Mouse (Mus musculus): ENCODE results near the gene Ldb3. TPM values are rescaled to one million over a fixed set of nuclear protein-coding genes. Genes with fewer than 3 reads are reported as not detected.
A peak's percentile ranks its signal among the peaks of the same experiment; 100 is the strongest.

The Ldb3 gene
- polyA plus RNA-seq, 1 experiment from 2014 or later, result 2.0 TPM

DNA sequence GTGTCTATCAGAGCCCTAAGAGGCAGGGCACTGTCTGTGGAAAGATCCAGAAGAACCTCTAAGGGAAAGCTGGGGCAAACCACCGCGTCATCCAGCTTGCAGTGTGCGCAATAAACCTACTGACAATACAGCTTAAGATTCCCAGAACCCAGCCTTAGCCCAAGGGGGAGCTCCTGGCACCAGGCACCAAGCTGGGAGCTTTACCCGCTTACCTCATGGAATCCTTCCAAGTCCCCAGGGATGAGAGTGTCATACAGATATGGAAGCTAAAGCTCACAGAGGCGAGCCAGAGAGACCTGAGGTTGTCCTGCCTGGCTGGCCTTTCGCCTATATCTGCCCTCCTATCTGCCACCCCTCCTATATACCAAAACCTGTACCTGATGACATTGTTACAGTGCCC, 44.9 kb downstream of the Ldb3 start:
- H3K27ac ChIP-seq (ENCODE audit: low read depth), result peak overlapping the region; percentile 40; the same call in 1 of the 2 replicates
- no peak for DNase-seq (ENCODE audit: low spot score)
- WGBS, result 79% methylated on average over 6 of the region's 6 CpGs

DNA sequence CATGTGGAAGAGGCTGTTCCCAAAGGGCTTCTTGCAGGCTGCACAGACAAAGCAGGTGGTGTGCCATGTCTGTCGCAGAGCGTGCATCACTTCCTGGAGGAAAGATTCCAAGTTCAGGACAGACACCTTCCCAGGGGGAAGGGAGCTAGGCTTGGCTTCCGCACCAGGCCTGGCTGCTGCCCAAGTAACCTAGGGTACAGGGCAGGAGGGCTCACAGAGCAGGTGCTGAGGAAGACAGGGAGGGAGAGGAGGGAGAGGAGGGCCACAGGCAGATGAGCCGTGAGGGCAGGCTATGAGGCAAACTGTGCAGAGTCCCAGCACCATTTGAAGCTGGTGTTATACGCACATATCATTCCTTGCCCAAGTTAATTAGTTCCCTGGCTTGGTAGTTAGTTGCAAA, 46.6 kb downstream of the Ldb3 start:
- peaks cover 22% of the 10 kb centered on the region for H3K4me1 ChIP-seq (replicated peaks; ENCODE audit: control insufficient read depth, insufficient read depth, low read length)
- no peak overlapping the region for H3K4me2 ChIP-seq (ENCODE audit: low read length)
- no peaks in the 10 kb centered on the region for H3K9me3 ChIP-seq (ENCODE audit: control insufficient read depth, low read length)
- peak overlapping the region; percentile 88; the same call in 1 of the 2 replicates for H3K27ac ChIP-seq (ENCODE audit: low read depth)
- no peak overlapping the region for H3K4me3 ChIP-seq (ENCODE audit: low read depth, low read length)
- ATAC-seq (replicated peaks; ENCODE audit: low FRiP score, low TSS enrichment, low read depth) (no peak), DNase-seq (ENCODE audit: low spot score) (no peak)
- H3K27me3 ChIP-seq (replicated peaks; ENCODE audit: control insufficient read depth, insufficient read depth, low read length), result no peaks in the 10 kb centered on the region
- 74% methylated on average over 5 of the region's 5 CpGs for WGBS
- H3K9ac ChIP-seq (ENCODE audit: low read length), result no peak overlapping the region
- no peaks in the 10 kb centered on the region for H3K36me3 ChIP-seq (ENCODE audit: control insufficient read depth, insufficient read depth, low read length)

More for the DNA sequence above, 44.9 kb downstream of the Ldb3 start:
- H3K4me1 ChIP-seq (replicated peaks; ENCODE audit: control insufficient read depth, insufficient read depth, low read length), result peaks cover 27% of the 10 kb centered on the region
- no peak overlapping the region for H3K4me3 ChIP-seq (ENCODE audit: low read depth, low read length)
- no peak overlapping the region for H3K4me2 ChIP-seq (ENCODE audit: low read length)
- no peak overlapping the region for H3K9ac ChIP-seq (ENCODE audit: low read length)
- H3K9me3 ChIP-seq (ENCODE audit: control insufficient read depth, low read length), result no peaks in the 10 kb centered on the region
- no peaks in the 10 kb centered on the region for H3K36me3 ChIP-seq (ENCODE audit: control insufficient read depth, insufficient read depth, low read length)
- no peaks in the 10 kb centered on the region for H3K27me3 ChIP-seq (replicated peaks; ENCODE audit: control insufficient read depth, insufficient read depth, low read length)
- no peak for ATAC-seq (replicated peaks; ENCODE audit: low FRiP score, low TSS enrichment, low read depth)

- Histone ChIP-seq H3K4me3 (ENCODE audit: low read depth, low read length) (no peak overlapping the region), H3K4me1 (replicated peaks; ENCODE audit: control insufficient read depth, insufficient read depth, low read length) (peaks cover 22% of the 10 kb centered on the region), H3K9ac (ENCODE audit: low read length) (no peak overlapping the region), H3K27me3 (replicated peaks; ENCODE audit: control insufficient read depth, insufficient read depth, low read length) (no peaks in the 10 kb centered on the region), H3K9me3 (ENCODE audit: control insufficient read depth, low read length) (no peaks in the 10 kb centered on the region), H3K27ac (ENCODE audit: low read depth) (peak overlapping the region; percentile 88), H3K4me2 (ENCODE audit: low read length) (peak overlapping the region; percentile 31), H3K36me3 (ENCODE audit: control insufficient read depth, insufficient read depth, low read length) (no peaks in the 10 kb centered on the region)
- ATAC-seq (replicated peaks; ENCODE audit: low FRiP score, low TSS enrichment, low read depth), result peak; percentile 78
- 17% methylated on average over 16 of the region's 17 CpGs for WGBS
- peak; percentile 78 for DNase-seq (ENCODE audit: low spot score)
Measured at GRCm38 (mm10) chr14:34540685-34541162, 47.8 kb downstream of the Ldb3 start.

- Histone ChIP-seq H3K9me3 (ENCODE audit: control insufficient read depth, low read length) (no peaks in the 10 kb centered on the region), H3K4me2 (ENCODE audit: low read length) (no peak overlapping the region), H3K9ac (ENCODE audit: low read length) (no peak overlapping the region), H3K36me3 (ENCODE audit: control insufficient read depth, insufficient read depth, low read length) (no peaks in the 10 kb centered on the region), H3K27me3 (replicated peaks; ENCODE audit: control insufficient read depth, insufficient read depth, low read length) (no peaks in the 10 kb centered on the region), H3K4me3 (ENCODE audit: low read depth, low read length) (no peak overlapping the region), H3K27ac (ENCODE audit: low read depth) (no peak overlapping the region), H3K4me1 (replicated peaks; ENCODE audit: control insufficient read depth, insufficient read depth, low read length) (0 out of 2 replicates have a peak, but pooled peaks cover 2% of the 10 kb centered on the region)
- ATAC-seq (replicated peaks; ENCODE audit: low FRiP score, low TSS enrichment, low read depth) (no peak; the same call in 1 of the 2 replicates), DNase-seq (ENCODE audit: low spot score) (no peak)
- 48% methylated on average over 4 of the region's 4 CpGs for WGBS
Measured at GRCm38 (mm10) chr14:34535883-34536282, 52.6 kb downstream of the Ldb3 start.

DNA sequence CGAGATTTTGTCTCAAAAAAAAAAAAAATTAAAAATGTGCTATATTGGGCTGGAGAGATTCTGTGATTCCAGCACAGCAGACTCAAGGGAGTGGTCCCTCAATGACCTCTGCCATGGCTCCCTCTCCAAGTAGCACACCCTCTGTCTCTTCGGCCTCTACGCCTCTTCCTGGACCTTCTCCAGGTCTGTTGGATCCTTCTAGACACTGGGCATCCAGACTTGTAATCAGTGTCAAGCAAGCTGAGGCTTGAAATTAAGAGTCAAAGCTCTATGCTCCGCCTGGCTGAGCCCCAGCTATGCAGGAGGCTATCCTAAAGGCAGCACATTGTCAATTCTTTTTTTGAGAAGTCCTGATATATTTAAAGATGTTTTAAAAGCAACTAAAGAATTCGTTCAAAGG, 54.9 kb downstream of the Ldb3 start:
- ATAC-seq (replicated peaks; ENCODE audit: low FRiP score, low TSS enrichment, low read depth), result no peak
- Histone ChIP-seq H3K27me3 (replicated peaks; ENCODE audit: control insufficient read depth, insufficient read depth, low read length) (no peaks in the 10 kb centered on the region), H3K4me2 (ENCODE audit: low read length) (no peak overlapping the region), H3K4me1 (replicated peaks; ENCODE audit: control insufficient read depth, insufficient read depth, low read length) (no peaks in the 10 kb centered on the region), H3K27ac (ENCODE audit: low read depth) (no peak overlapping the region), H3K36me3 (ENCODE audit: control insufficient read depth, insufficient read depth, low read length) (no peaks in the 10 kb centered on the region), H3K9me3 (ENCODE audit: control insufficient read depth, low read length) (peaks cover 9% of the 10 kb centered on the region), H3K9ac (ENCODE audit: low read length) (no peak overlapping the region), H3K4me3 (ENCODE audit: low read depth, low read length) (no peak overlapping the region)
- no peak for DNase-seq (ENCODE audit: low spot score)
- WGBS, result 90% methylated on average over 5 of the region's 5 CpGs

DNA sequence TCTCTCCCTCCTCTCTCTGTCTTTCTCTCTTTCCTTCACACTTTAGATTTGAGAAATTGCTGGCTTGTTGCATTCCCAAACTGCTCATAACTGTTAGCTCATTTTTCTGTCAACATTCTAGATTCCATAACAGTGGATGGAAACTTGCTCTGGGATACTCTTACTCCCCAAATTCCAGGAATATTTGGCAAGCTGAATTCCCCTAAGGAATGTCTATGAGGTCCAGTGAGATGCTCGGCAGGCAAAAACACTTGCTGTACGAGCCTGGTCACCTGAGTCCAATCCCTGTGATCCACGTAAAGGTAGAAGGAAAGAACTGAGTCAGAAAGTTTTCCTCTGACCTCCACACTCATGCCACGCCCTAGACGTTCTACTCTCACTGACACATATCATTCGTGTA, 55.9 kb downstream of the Ldb3 start:
- Histone ChIP-seq H3K4me1 (replicated peaks; ENCODE audit: control insufficient read depth, insufficient read depth, low read length) (no peaks in the 10 kb centered on the region), H3K36me3 (ENCODE audit: control insufficient read depth, insufficient read depth, low read length) (no peaks in the 10 kb centered on the region), H3K9ac (ENCODE audit: low read length) (no peak overlapping the region), H3K9me3 (ENCODE audit: control insufficient read depth, low read length) (peaks cover 9% of the 10 kb centered on the region), H3K27me3 (replicated peaks; ENCODE audit: control insufficient read depth, insufficient read depth, low read length) (no peaks in the 10 kb centered on the region), H3K27ac (ENCODE audit: low read depth) (no peak overlapping the region), H3K4me2 (ENCODE audit: low read length) (no peak overlapping the region), H3K4me3 (ENCODE audit: low read depth, low read length) (no peak overlapping the region)
- DNase-seq (ENCODE audit: low spot score) (no peak), ATAC-seq (replicated peaks; ENCODE audit: low FRiP score, low TSS enrichment, low read depth) (0 out of 2 replicates have a peak, but pooled peaks have one; percentile 32)
- WGBS, result 68% methylated on average over 6 of the region's 6 CpGs

GRCm38 (mm10) chr14:34528804-34529203, 59.7 kb downstream of the Ldb3 start:
- peaks cover 9% of the 10 kb centered on the region for H3K9me3 ChIP-seq (ENCODE audit: control insufficient read depth, low read length)
- DNase-seq (ENCODE audit: low spot score) (no peak), ATAC-seq (replicated peaks; ENCODE audit: low FRiP score, low TSS enrichment, low read depth) (no peak)
- H3K4me3 ChIP-seq (ENCODE audit: low read depth, low read length), result no peak overlapping the region
- no peaks in the 10 kb centered on the region for H3K36me3 ChIP-seq (ENCODE audit: control insufficient read depth, insufficient read depth, low read length)
- WGBS, result 67% methylated on average over 8 of the region's 8 CpGs
- H3K4me1 ChIP-seq (replicated peaks; ENCODE audit: control insufficient read depth, insufficient read depth, low read length), result no peaks in the 10 kb centered on the region
- no peak overlapping the region for H3K4me2 ChIP-seq (ENCODE audit: low read length)
- peak overlapping the region; percentile 39 for H3K27ac ChIP-seq (ENCODE audit: low read depth)
- H3K9ac ChIP-seq (ENCODE audit: low read length), result no peak overlapping the region
- H3K27me3 ChIP-seq (replicated peaks; ENCODE audit: control insufficient read depth, insufficient read depth, low read length), result no peaks in the 10 kb centered on the region

DNA sequence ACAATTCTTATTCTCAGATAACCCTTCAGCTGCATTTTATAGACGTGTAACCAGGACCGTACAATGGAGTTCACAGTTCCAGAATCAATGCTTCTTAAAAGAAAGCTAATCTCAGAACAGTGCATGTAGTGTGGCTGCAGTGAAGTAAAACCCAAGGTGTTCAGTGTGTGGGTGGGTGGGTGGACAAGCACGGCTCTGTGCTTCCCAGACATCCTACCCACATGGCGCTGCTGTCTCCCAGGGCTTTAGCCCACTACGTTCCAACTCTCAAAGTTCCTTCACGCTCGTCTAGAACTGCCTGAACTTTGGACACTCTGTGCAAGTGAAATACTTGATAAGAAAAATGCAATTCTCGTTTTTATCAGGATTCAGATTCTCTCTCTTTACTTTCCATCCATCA, 65.8 kb downstream of the Ldb3 start, which contains the start of gene 9230112D13Rik:
Gene 9230112D13Rik (minus strand): TSS at position 101 of the 400 bp plus-strand sequence.
- Histone ChIP-seq H3K4me1 (replicated peaks; ENCODE audit: control insufficient read depth, insufficient read depth, low read length) (no peaks in the 10 kb centered on the region), H3K27me3 (replicated peaks; ENCODE audit: control insufficient read depth, insufficient read depth, low read length) (no peaks in the 10 kb centered on the region), H3K4me2 (ENCODE audit: low read length) (no peak within 1 kb of the TSS), H3K27ac (ENCODE audit: low read depth) (no peak within 1 kb of the TSS), H3K9ac (ENCODE audit: low read length) (no peak within 1 kb of the TSS), H3K4me3 (ENCODE audit: low read depth, low read length) (no peak within 1 kb of the TSS), H3K36me3 (ENCODE audit: control insufficient read depth, insufficient read depth, low read length) (no peaks in the 10 kb centered on the region), H3K9me3 (ENCODE audit: control insufficient read depth, low read length) (no peaks in the 10 kb centered on the region)
- 80% methylated on average over 8 of the region's 8 CpGs for WGBS
- DNase-seq (ENCODE audit: low spot score), result no peak
- ATAC-seq (replicated peaks; ENCODE audit: low FRiP score, low TSS enrichment, low read depth), result no peak

DNA sequence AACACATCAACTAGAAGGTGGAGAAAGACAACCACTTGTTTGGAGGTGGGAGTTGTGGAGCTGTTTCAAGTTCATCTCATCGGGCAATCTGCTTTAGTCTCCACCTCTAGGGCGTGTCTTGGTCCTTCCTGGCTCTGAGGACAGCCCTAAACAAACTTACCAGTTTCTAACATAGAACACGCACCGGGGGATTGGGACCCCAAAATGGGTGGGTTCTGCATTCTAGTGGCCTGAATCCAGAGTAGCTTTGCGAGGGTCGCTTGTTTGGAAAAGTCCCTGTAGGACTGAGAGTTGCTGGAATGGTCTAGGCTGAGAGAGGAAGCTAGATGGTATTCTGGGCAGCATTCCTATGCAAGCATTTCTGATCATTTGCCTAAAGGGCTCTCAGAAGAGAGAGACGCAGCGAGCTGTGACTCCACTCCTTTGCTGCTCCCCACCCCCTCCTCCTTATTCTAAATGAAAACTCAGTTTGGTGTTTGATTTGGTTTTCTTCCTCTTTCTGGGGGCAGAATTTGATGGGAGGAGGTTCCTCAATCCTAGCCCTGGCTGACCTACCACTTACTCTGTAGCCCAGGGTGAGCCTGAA, 70.4 kb downstream of the Ldb3 start:
- Histone ChIP-seq H3K4me2 (ENCODE audit: low read length) (no peak overlapping the region), H3K27ac (ENCODE audit: low read depth) (no peak overlapping the region), H3K4me1 (replicated peaks; ENCODE audit: control insufficient read depth, insufficient read depth, low read length) (no peaks in the 10 kb centered on the region), H3K36me3 (ENCODE audit: control insufficient read depth, insufficient read depth, low read length) (no peaks in the 10 kb centered on the region), H3K9me3 (ENCODE audit: control insufficient read depth, low read length) (no peaks in the 10 kb centered on the region), H3K4me3 (ENCODE audit: low read depth, low read length) (no peak overlapping the region), H3K27me3 (replicated peaks; ENCODE audit: control insufficient read depth, insufficient read depth, low read length) (no peaks in the 10 kb centered on the region), H3K9ac (ENCODE audit: low read length) (no peak overlapping the region)
- no peak for ATAC-seq (replicated peaks; ENCODE audit: low FRiP score, low TSS enrichment, low read depth)
- no peak for DNase-seq (ENCODE audit: low spot score)
- 84% methylated on average over 8 of the region's 8 CpGs for WGBS
